Mouse (Mus musculus): ENCODE results near the gene Ncoa7.
A peak's percentile ranks its signal among the peaks of the same experiment; 100 is the strongest.

Ncoa7 gene

GRCm38 (mm10) chr10:30745238-30745974, 57.7 kb downstream of the Ncoa7 start:
- DNase-seq (ENCODE audit: low read depth, low spot score), result no peak

- no peak for DNase-seq (ENCODE audit: low read depth, low spot score)
These were observed 59.9 kb downstream of the Ncoa7 start for GRCm38 (mm10) chr10:30743275-30743674.

DNA sequence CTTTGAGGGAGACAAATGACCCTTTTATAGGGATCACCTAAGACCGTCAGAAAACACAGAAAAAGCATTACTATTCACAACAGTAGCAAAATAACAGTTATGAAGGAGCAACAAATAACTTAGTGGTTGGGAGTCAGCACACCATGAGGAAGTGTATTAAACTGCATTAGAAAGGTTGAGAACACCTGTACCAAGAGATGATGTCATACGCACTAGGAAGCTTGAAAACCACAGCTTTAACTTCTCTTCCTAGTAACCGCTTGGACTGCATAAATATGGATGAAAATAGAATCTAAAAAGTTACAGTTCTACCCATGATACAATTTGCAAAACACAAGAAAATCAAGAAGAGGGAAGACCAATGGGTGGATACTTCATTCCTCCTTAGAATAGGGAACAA, 64.7 kb downstream of the Ncoa7 start:
- no peak for DNase-seq (ENCODE audit: low read depth, low spot score)

DNA sequence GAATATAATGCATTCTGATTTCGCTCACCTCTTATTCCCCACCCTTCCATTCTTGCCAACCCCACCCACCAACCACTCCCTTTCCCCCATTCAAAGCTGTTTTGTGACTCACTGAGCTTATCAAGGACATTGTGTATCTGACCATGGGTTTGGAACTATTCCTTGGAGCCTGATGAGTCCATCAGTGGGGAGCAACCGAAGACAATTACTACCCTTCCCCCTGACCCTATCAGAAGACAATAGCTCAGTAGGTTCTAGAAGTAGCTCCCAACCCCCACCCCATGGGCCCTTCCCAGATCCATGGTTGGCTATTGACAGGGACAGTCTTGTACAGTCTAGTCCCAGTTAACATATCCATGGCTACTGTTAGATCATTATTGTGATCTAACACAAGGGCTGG, 65.8 kb downstream of the Ncoa7 start:
- DNase-seq (ENCODE audit: low read depth, low spot score), result peak; percentile 92

GRCm38 (mm10) chr10:30733148-30733785, 69.9 kb downstream of the Ncoa7 start:
- DNase-seq (ENCODE audit: low read depth, low spot score), result peak; percentile 24

- DNase-seq (ENCODE audit: low read depth, low spot score), result peak; percentile 52
These were observed 71.7 kb downstream of the Ncoa7 start for GRCm38 (mm10) chr10:30731321-30731914.

DNA sequence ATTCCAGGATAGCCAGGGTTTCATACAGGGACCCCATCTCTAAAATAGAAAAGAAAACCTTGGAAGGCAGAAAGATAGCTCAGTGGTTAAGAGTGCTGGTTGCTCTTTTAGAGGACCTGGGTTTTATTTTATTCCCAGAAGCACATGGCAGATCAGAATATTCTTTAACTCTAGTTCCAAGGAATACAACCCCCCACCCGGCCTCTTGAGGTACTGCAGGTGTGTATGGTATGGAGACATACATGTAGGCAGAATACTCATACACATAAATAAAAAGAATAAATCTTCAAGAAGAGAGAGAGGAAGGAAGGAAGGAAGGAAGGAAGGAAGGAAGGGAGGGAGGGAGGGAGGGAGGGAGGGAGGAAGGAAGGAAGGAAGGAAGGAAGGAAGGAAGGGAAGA, 72.3 kb downstream of the Ncoa7 start:
- peak; percentile 47 for DNase-seq (ENCODE audit: low read depth, low spot score)

GRCm38 (mm10) chr10:30729157-30730096, 73.7 kb downstream of the Ncoa7 start:
- DNase-seq (ENCODE audit: low read depth, low spot score), result peak; percentile 81

GRCm38 (mm10) chr10:30723014-30723413, 80.1 kb downstream of the Ncoa7 start:
- DNase-seq (ENCODE audit: low read depth, low spot score), result no peak

DNA sequence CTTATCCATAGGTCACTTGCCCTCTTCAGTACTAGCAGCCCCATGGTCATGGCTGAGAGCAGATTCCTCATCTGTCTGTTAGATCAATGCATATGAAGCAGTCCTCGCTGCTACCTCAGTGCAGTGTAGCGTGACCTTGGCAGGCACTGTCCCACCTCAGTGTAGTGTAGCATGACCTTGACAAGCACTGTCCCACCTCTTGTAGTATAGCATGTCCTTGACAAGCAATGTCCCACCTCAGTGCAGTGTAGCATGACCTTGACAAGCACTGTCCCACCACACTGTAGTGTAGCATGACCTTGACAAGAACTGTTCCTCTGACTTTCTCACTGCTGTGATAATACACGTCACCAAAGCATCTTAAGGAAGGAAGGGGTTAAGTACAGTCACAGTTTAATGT, 82.6 kb downstream of the Ncoa7 start:
- DNase-seq (ENCODE audit: low read depth, low spot score), result peak; percentile 17

- peak; percentile 39 for DNase-seq (ENCODE audit: low read depth, low spot score)
These were observed 83.2 kb downstream of the Ncoa7 start for GRCm38 (mm10) chr10:30719947-30720346.

DNA sequence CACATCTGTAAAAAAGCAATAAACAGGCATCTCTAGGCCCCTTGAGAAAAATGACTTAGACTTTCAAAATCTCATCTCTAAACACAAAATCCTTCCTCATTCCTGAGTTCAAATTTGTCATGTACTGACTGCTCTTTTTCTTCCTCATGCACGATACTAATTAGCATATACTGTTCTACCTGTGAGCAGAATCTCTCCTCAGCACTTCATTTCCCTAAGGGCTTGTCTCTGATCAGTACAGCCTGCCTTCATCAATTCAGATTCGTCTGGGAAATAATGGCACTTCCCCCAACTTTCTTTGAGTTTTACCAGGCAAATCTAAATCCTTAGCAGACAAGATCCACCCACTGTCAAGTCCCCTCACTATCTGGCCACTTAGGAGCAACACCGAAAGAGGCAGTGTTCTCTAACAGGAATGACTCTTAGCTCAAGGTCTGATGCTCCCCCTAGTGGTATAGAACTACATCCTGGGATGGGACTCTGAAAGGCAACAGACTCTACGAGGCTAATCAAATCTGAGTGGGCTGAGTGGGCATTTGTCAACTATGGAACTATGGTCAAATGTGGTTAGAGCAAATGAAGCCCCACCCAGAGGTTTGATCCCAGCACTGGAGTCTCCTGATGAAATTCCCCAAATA, 84.3 kb downstream of the Ncoa7 start:
- DNase-seq (ENCODE audit: low read depth, low spot score), result peak; percentile 90

GRCm38 (mm10) chr10:30716171-30716570, 87.0 kb downstream of the Ncoa7 start:
- DNase-seq (ENCODE audit: low read depth, low spot score), result no peak

DNA sequence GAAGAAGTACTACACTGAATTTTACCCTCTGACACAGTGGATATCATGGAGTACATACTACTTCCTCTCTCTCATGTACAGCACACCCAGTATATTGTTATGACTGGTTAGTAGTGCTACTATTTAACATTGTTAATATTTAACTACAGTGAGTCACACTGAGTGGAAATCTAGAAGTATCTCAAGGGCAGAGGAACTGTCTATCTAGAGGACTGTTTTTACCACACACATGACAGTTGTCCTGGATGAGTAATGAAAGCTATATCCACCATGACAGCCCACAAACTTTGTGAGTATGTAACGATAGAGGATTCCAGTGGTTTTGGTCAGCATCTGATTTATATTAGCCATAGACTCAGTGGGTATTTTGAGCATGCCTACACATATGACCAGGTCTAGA, 90.6 kb downstream of the Ncoa7 start:
- no peak for DNase-seq (ENCODE audit: low read depth, low spot score)

DNA sequence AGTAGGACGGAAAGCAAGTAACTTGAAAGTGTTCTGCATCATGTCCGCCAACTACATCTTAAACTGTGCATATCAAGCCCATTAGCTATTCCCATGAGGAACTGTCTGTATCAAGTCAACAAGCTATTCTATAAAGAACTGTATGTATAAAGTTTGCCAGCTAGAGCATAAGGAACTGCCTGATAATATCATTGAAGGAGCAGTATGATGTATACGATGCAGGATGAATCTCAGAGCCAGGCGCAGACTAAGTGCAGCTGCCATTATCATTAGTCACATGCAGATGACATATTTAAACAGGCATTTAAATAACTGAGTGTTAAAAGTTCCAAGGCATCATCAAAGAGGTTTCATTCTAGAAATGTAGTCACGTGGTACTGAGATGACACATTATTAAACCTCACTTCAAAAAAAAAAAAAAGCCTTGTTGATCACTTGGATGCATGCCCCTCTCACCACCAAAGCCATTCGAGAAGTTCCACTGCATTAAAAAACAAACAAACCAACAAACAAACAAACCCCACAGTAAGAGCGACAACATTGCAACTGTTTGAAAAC, 93.2 kb downstream of the Ncoa7 start:
- DNase-seq (ENCODE audit: low read depth, low spot score), result no peak

GRCm38 (mm10) chr10:30708039-30708438, 95.1 kb downstream of the Ncoa7 start:
- no peak for DNase-seq (ENCODE audit: low read depth, low spot score)

DNA sequence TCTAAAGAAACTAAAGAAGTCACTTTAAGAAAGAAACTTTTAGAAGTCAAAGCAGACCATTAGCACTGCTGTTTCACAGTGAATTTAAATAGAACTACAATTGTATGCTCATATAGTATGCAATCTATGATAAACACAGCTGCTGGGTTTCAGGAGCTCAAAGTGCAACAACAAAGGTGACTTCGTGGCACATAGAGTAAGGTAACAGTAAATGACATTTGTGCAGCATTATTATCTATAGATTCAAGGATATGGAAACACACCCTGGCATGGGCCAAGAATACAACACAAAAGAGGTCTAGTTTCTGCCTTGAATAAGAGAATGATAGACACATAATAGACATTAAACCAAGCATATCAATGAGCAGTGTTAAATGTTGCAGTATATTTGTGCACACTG, 100.5 kb downstream of the Ncoa7 start:
- no peak for DNase-seq (ENCODE audit: low read depth, low spot score)

DNA sequence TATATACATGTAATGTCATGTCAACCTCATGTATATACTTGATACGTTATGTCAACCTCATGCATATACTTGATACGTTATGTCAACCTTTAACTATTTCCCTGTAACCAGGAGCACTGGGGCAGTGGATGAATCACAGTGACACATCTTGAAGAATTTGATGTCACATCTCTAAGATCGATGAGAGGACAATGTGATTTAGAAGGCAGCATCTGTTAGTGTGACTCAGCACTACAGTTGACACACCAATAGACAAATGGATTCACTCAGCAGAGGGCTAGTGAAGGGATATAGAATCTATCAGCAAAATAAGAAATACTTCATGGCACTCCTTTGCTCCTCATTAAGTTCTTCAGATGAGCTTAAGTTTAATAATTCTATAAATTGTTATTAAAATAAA, 116.3 kb downstream of the Ncoa7 start:
- no peak for DNase-seq (ENCODE audit: low read depth, low spot score)

- no peak for DNase-seq (ENCODE audit: low read depth, low spot score)
These were observed 119.7 kb downstream of the Ncoa7 start for GRCm38 (mm10) chr10:30683449-30683848.

GRCm38 (mm10) chr10:30679756-30680155, 123.4 kb downstream of the Ncoa7 start:
- no peak for DNase-seq (ENCODE audit: low read depth, low spot score)

- DNase-seq (ENCODE audit: low read depth, low spot score), result no peak
These were observed 125.1 kb downstream of the Ncoa7 start for GRCm38 (mm10) chr10:30678051-30678450.
